Mouse (Mus musculus): Measurements from ENCODE around the gene Cers6.

The Cers6 gene

DNA sequence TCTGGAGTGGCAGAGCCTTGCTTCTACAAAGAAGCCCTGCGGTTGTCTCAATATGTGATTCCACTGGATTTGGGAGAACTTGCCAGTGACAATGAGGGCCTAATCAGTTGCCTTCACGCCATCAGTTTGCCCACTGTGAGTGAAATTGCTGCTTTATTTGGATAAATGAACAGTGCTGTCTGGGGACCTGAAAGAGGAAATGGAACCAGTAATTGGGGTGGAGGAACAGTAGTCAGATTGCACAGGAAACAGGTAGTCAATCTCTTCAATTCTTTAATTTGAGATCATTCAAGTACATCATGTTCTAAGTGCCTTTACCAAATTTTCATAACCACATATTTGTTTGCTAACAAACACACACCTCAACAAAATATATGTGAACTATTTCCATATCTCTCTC lies 92.4 kb downstream of the Cers6 start:
- Histone ChIP-seq H3K4me1 (replicated peaks; ENCODE audit: low read depth, low read length) (peaks cover 8% of the 10 kb centered on the region), H3K36me3 (ENCODE audit: insufficient read depth, low read length) (no peaks in the 10 kb centered on the region), H3K4me3 (replicated peaks; ENCODE audit: low read length) (no peak overlapping the region), H3K9me3 (ENCODE audit: low read length) (no peaks in the 10 kb centered on the region), H3K27me3 (ENCODE audit: insufficient read depth, low read length) (no peaks in the 10 kb centered on the region)
- no peak for TF ChIP-seq CTCF (conservative IDR thresholded peaks at IDR 0.05; ENCODE audit: low read length)
- no peak for TF ChIP-seq POU5F1 (IDR thresholded peaks at IDR 0.05; ENCODE audit: borderline replicate concordance, low read length)
- TF ChIP-seq NANOG (IDR thresholded peaks at IDR 0.05; ENCODE audit: borderline replicate concordance, low read length), result no peak

DNA sequence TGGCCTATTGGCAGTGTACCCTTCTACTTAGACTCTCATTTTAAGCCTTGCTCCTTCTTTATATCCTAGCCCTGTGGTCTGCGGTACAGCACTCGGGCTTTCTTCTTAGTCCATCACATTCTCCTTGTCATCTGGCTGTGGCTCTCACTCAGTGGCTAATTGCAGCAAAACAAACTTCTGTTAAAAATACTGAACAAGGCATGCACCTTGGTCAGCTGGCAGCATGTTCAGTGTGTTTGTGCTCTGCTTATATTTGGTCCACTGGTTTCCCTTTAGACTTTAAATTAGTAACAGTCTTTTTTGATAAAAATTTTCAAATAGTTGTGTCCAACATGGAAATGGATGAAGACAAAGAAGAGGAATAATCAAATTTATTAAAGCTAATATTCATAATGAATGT lies 94.3 kb downstream of the Cers6 start:
- H3K9me3 ChIP-seq (ENCODE audit: low read length), result no peaks in the 10 kb centered on the region
- no peak overlapping the region for H3K4me3 ChIP-seq (replicated peaks; ENCODE audit: low read length)
- TF ChIP-seq NANOG (IDR thresholded peaks at IDR 0.05; ENCODE audit: borderline replicate concordance, low read length), result no peak
- no peak for TF ChIP-seq POU5F1 (IDR thresholded peaks at IDR 0.05; ENCODE audit: borderline replicate concordance, low read length)
- no peak for TF ChIP-seq CTCF (conservative IDR thresholded peaks at IDR 0.05; ENCODE audit: low read length)
- no peaks in the 10 kb centered on the region for H3K36me3 ChIP-seq (ENCODE audit: insufficient read depth, low read length)
- peaks cover 14% of the 10 kb centered on the region for H3K4me1 ChIP-seq (replicated peaks; ENCODE audit: low read depth, low read length)
- no peaks in the 10 kb centered on the region for H3K27me3 ChIP-seq (ENCODE audit: insufficient read depth, low read length)

DNA sequence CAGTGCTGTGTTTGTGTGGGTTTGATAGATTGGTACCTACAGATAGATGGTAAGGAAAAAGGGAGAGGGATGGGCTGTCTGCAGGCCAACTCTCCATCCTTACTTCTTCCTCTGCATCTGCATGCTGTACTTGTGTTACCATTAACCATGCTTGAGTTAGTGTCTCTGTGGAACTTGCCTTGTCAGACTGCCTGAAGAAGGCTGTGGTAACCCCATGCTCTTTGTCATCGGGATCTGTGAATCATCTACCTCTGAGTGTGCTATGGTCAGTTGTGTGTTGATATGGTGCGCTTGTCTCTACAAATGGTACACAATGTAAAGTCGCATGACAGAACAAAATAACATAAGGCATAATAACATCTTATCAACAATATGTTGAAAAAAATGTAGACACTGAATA lies 94.9 kb downstream of the Cers6 start:
- Histone ChIP-seq H3K4me3 (replicated peaks; ENCODE audit: low read length) (no peak overlapping the region), H3K9me3 (ENCODE audit: low read length) (no peaks in the 10 kb centered on the region), H3K27me3 (ENCODE audit: insufficient read depth, low read length) (no peaks in the 10 kb centered on the region), H3K36me3 (ENCODE audit: insufficient read depth, low read length) (no peaks in the 10 kb centered on the region), H3K4me1 (replicated peaks; ENCODE audit: low read depth, low read length) (peaks cover 14% of the 10 kb centered on the region)
- no peak for TF ChIP-seq POU5F1 (IDR thresholded peaks at IDR 0.05; ENCODE audit: borderline replicate concordance, low read length)
- TF ChIP-seq NANOG (IDR thresholded peaks at IDR 0.05; ENCODE audit: borderline replicate concordance, low read length), result no peak
- no peak for TF ChIP-seq CTCF (conservative IDR thresholded peaks at IDR 0.05; ENCODE audit: low read length)

DNA sequence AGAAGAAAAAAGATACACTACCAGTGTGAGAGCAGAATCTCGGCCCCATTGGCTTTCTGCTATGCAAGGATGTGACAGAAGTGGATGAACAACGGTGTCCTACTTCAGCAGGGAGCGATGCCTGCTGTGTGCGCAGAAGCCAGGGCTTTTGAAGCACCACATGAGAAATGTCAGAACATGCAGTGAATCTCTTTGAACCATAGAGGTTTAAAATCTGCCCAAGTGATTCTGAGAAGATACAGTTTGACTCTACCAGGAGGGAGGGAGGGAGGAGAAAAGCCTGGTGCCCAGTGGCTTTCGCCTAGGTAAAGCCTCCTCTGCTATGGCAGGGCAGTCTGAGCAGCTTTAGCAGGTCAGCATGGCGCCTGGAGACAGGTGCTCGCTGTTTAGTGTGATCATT lies 96.6 kb downstream of the Cers6 start:
- H3K4me1 ChIP-seq (replicated peaks; ENCODE audit: low read depth, low read length), result peaks cover 14% of the 10 kb centered on the region
- no peaks in the 10 kb centered on the region for H3K9me3 ChIP-seq (ENCODE audit: low read length)
- no peaks in the 10 kb centered on the region for H3K36me3 ChIP-seq (ENCODE audit: insufficient read depth, low read length)
- no peaks in the 10 kb centered on the region for H3K27me3 ChIP-seq (ENCODE audit: insufficient read depth, low read length)
- no peak for TF ChIP-seq CTCF (conservative IDR thresholded peaks at IDR 0.05; ENCODE audit: low read length)
- no peak for TF ChIP-seq NANOG (IDR thresholded peaks at IDR 0.05; ENCODE audit: borderline replicate concordance, low read length)
- no peak for TF ChIP-seq POU5F1 (IDR thresholded peaks at IDR 0.05; ENCODE audit: borderline replicate concordance, low read length)
- no peak overlapping the region for H3K4me3 ChIP-seq (replicated peaks; ENCODE audit: low read length)

DNA sequence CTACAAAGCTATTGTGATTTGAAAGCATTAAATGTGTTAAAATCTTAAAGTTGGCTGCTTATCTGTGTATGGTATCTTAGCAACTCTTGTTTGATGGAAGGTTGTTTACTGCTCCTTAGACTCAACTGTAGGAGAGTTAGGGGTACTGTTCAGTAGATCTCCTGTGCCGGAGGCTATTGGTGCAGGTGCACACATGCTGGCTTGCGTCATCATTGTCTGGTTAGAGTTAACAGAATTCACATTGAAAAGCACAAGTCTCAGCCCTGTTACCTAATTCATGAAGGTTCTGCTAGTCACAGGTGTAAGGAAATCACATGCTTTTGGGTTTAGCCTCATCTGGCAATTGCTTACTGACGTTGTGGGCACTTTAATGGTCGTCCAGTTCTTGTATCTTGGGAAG lies 98.3 kb downstream of the Cers6 start:
- no peak overlapping the region for H3K4me3 ChIP-seq (replicated peaks; ENCODE audit: low read length)
- H3K27me3 ChIP-seq (ENCODE audit: insufficient read depth, low read length), result no peaks in the 10 kb centered on the region
- H3K9me3 ChIP-seq (ENCODE audit: low read length), result no peaks in the 10 kb centered on the region
- H3K36me3 ChIP-seq (ENCODE audit: insufficient read depth, low read length), result no peaks in the 10 kb centered on the region
- no peak for TF ChIP-seq NANOG (IDR thresholded peaks at IDR 0.05; ENCODE audit: borderline replicate concordance, low read length)
- no peak for TF ChIP-seq POU5F1 (IDR thresholded peaks at IDR 0.05; ENCODE audit: borderline replicate concordance, low read length)
- no peak for TF ChIP-seq CTCF (conservative IDR thresholded peaks at IDR 0.05; ENCODE audit: low read length)
- H3K4me1 ChIP-seq (replicated peaks; ENCODE audit: low read depth, low read length), result peaks cover 14% of the 10 kb centered on the region

DNA sequence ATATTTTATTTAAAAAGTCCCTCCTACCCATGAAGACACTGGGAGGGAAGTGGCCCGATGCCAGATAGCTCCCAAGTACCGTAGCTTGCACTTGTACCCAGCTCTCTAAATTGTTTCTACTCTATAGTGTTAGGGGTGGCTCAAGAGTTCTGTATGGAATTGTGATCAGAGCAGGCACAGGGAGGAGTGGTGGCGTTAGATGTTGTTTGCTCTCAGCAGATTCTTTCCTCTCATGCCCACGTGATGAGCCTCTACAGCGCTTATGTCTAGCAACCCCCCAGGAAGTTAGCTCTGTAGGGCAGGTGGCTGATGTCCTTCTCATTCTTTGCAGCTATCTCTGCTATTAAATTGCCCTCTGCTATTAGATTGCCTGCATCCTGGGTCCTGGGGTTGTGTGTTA lies 98.8 kb downstream of the Cers6 start:
- no peaks in the 10 kb centered on the region for H3K36me3 ChIP-seq (ENCODE audit: insufficient read depth, low read length)
- TF ChIP-seq CTCF (conservative IDR thresholded peaks at IDR 0.05; ENCODE audit: low read length), result no peak
- no peak for TF ChIP-seq NANOG (IDR thresholded peaks at IDR 0.05; ENCODE audit: borderline replicate concordance, low read length)
- no peak for TF ChIP-seq POU5F1 (IDR thresholded peaks at IDR 0.05; ENCODE audit: borderline replicate concordance, low read length)
- H3K9me3 ChIP-seq (ENCODE audit: low read length), result no peaks in the 10 kb centered on the region
- H3K4me3 ChIP-seq (replicated peaks; ENCODE audit: low read length), result no peak overlapping the region
- H3K4me1 ChIP-seq (replicated peaks; ENCODE audit: low read depth, low read length), result peaks cover 14% of the 10 kb centered on the region
- H3K27me3 ChIP-seq (ENCODE audit: insufficient read depth, low read length), result no peaks in the 10 kb centered on the region

DNA sequence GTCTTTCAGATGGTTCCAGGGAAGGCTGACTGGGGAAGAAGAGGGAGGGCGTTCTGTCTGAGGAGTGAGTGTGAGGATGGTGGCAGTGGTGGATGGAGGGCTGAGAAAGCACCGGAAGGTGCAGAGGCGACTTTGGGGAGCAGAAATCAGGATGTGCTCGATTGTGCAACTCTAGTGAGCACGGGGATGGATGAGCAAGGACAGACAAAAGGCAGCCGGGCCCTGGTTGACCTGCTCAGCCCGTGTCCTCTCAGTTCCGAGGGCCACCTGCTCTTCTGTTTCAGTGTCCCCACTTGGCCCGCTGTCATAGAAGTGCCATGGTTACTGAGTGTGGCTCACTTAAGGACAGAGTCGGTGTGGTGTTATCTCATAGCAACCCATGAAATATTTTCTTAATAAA lies 99.4 kb downstream of the Cers6 start:
- no peaks in the 10 kb centered on the region for H3K9me3 ChIP-seq (ENCODE audit: low read length)
- TF ChIP-seq CTCF (conservative IDR thresholded peaks at IDR 0.05; ENCODE audit: low read length), result no peak
- no peak for TF ChIP-seq NANOG (IDR thresholded peaks at IDR 0.05; ENCODE audit: borderline replicate concordance, low read length)
- no peak for TF ChIP-seq POU5F1 (IDR thresholded peaks at IDR 0.05; ENCODE audit: borderline replicate concordance, low read length)
- no peaks in the 10 kb centered on the region for H3K36me3 ChIP-seq (ENCODE audit: insufficient read depth, low read length)

DNA sequence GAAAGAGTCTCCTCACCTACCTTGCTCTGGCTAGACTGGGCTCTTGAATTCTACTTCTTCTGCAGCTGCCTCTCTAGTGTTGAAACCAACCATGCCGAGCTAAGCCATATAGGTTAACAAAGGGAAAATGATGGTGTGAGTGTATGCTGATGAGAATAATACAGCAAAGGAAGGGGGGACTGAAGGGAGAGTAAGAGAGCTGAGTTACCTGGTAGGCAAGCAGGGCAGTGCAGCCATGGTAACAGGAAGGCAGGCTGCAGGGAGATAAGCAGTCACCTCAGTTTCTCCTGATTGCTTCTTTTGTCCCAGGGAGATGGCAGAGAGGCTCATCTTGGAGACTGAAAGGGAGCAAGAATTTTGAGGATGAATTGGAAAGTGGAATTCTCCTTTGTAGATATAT lies 105.1 kb downstream of the Cers6 start:
- no peak for TF ChIP-seq CTCF (conservative IDR thresholded peaks at IDR 0.05; ENCODE audit: low read length)
- no peak for TF ChIP-seq POU5F1 (IDR thresholded peaks at IDR 0.05; ENCODE audit: borderline replicate concordance, low read length)
- no peak for TF ChIP-seq NANOG (IDR thresholded peaks at IDR 0.05; ENCODE audit: borderline replicate concordance, low read length)
- peaks cover 12% of the 10 kb centered on the region for H3K4me1 ChIP-seq (replicated peaks; ENCODE audit: low read depth, low read length)
- peaks cover 7% of the 10 kb centered on the region for H3K9me3 ChIP-seq (ENCODE audit: low read length)
- H3K36me3 ChIP-seq (ENCODE audit: insufficient read depth, low read length), result no peaks in the 10 kb centered on the region
- H3K4me3 ChIP-seq (replicated peaks; ENCODE audit: low read length), result no peak overlapping the region
- no peaks in the 10 kb centered on the region for H3K27me3 ChIP-seq (ENCODE audit: insufficient read depth, low read length)

More for the DNA sequence above, 99.4 kb downstream of the Cers6 start:
- H3K4me1 ChIP-seq (replicated peaks; ENCODE audit: low read depth, low read length), result peaks cover 14% of the 10 kb centered on the region
- no peaks in the 10 kb centered on the region for H3K27me3 ChIP-seq (ENCODE audit: insufficient read depth, low read length)
- no peak overlapping the region for H3K4me3 ChIP-seq (replicated peaks; ENCODE audit: low read length)

DNA sequence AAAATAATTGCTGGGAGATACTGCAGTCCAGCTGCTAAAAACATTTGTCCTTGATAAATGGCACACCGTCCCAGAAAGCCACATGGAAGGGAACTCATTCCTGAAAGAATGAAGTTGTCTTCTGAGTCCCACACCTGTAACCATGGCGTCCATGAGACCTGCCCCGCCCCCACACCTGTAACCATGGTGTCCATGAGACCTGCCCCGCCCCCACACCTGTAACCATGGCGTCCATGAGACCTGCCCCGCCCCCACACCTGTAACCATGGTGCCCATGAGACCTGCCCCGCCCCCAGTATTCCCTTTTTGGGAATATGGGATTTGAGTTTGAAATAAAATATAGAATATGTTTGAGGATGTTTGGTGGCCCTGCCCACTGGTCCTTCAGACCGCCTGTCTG lies 106.8 kb downstream of the Cers6 start:
- TF ChIP-seq NANOG (IDR thresholded peaks at IDR 0.05; ENCODE audit: borderline replicate concordance, low read length) (no peak), CTCF (conservative IDR thresholded peaks at IDR 0.05; ENCODE audit: low read length) (no peak), POU5F1 (IDR thresholded peaks at IDR 0.05; ENCODE audit: borderline replicate concordance, low read length) (no peak)
- H3K4me3 ChIP-seq (replicated peaks; ENCODE audit: low read length), result no peak overlapping the region
- H3K9me3 ChIP-seq (ENCODE audit: low read length), result peaks cover 7% of the 10 kb centered on the region
- no peaks in the 10 kb centered on the region for H3K27me3 ChIP-seq (ENCODE audit: insufficient read depth, low read length)
- no peaks in the 10 kb centered on the region for H3K36me3 ChIP-seq (ENCODE audit: insufficient read depth, low read length)
- peaks cover 12% of the 10 kb centered on the region for H3K4me1 ChIP-seq (replicated peaks; ENCODE audit: low read depth, low read length)

All from E14TG2a.4 (cell line).